Mouse (Mus musculus) liver (tissue): Measurements from ENCODE around the gene Serpina5.

Source experiments
- DNase-seq: peaks from one replicate; pipeline ENCODE4 v3.0.0-alpha.2; 2020; ENCODE audit warnings: mixed read lengths

The Serpina5 gene

DNA sequence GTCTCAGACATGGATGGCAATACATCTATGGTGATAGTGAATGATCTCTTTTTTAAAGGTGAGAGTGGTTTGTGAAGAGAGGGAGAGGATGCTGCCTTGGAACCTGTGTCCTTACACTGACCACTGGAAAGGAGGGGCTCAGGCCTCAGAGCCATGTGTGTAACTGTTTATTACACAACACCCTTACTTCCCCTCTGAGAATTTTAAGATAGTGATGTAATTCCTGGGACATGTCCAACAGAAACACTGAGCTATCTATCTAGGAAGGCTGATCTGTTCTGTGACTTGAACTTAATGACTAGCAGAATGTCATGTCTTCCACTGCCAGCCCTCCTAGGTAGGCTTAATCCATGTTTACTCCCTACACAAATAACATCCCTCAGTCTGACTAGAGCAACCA is 30.1 kb downstream of the Serpina5 start:
- DNase-seq: no peak

DNA sequence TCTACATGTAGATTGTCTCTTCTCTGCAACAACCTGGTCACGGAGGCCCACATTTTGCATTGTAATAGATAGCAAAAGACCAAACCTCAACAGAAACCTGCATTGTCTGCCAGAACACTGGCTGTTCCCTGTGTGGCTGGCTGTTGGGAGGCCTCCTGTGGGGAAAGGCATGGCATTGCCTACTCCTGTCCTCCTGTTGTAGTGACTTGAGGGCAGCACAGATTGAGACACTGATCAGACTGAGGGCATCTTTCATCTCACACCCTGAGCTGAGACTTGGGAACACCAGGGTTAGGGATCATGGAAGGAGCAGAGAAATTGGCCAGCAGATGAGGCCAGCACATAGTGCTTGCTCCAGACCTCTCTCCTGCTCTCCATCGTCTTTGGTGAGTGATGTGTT is 37.3 kb downstream of the Serpina5 start:
- DNase-seq: no peak

DNA sequence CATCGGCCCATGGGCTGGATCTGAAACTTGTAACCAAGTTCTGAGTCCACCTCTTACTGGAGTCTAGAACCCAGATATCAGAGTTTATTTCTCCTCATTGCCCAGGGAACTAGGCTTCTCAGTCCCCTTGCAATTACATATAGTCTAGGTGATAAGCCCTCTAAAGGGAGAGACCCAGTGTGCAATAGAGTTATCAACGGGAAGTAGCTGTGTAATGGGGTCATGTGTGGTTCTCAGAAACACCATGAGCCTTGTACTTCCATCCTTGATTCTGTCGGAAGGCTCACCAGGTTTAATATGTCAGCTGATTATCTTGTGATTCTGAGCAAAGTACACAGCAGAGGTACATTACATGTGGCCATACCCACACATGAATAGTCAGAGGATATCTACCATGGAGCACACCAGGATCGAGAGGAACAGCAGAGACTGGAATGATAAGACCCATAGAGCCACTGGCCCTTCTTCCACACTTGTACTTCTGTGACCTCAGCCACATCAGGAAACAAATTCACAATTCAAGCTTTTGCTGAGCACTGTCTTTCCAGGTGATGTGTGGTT is 39.7 kb downstream of the Serpina5 start:
- DNase-seq: no peak

- no peak for DNase-seq
These were observed 40.6 kb downstream of the Serpina5 start for GRCm38 (mm10) chr12:104141506-104141905.

GRCm38 (mm10) chr12:104142427-104142826 is 41.5 kb downstream of the Serpina5 start:
- DNase-seq: no peak

- DNase-seq: no peak
These were observed 42.4 kb downstream of the Serpina5 start for GRCm38 (mm10) chr12:104143286-104143685.

GRCm38 (mm10) chr12:104145571-104145970 is 44.7 kb downstream of the Serpina5 start:
- DNase-seq: no peak

DNA sequence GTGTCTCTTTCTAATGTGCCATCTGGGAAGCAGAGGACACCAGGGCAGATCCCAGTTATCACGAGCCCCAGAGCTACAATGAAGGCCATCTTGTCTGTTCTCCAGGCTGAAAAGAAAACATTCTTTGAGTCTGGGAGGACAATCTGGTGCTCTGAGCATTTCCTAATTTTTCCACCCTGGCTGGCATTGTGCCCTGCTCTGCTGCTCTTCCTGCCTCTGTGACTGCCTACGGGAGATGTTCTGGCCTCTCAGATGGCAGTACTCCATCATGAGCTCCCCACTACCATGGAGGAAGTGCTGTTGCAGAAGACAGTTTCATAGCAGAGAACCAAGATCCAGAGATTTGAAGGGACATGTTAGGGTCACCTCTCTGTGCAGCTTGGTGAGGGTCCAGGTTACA is 51.1 kb downstream of the Serpina5 start:
- DNase-seq: no peak

DNA sequence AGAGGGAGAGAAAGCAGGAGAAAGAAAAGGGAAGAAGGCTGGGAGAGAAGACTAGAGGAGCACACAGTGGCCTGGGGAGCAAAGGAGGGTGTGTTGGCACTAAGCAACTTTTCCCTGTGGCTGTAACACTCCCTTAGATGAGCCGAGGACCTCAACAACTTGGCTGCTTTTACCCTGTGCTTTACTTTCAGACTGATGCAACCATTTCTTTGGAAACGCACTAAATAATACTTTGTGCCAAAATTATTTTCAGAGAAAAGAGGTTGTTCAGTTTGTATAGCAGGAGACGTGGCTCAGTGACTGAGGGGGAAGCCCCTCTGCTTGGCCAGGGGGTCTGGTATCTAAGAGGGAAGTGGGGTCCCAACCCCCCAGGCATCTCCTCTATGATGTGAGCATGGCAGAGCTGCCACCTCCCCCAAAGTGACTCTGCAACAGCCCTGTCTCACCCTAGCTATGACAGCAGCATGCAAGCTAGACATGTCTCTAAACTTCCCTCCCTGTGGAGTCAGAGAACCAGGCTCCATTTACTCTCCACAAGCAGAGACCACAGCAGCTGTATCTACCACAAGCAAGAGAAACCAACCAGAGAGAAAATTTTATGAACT is 52.2 kb downstream of the Serpina5 start:
- no peak for DNase-seq

GRCm38 (mm10) chr12:104153656-104154055 is 52.7 kb downstream of the Serpina5 start, which contains the start of gene Serpina3c:
Serpina3c (minus strand) TSS chr12:104153870.
- DNase-seq: no peak
